In genomic region chr5:16425302-16425701, GRCm38 (mm10) we compare ENCODE assay signal across 16 mouse cellular contexts.
"Had no signal": no experiment of that assay in that cellular context is flagged by ENCODE, and none has a peak within 500 bp of the region (broad histone marks: within the 10 kb centered on the region; RNA-seq: fewer than 3 reads in every experiment).

No protein-coding gene starts in this region.

- H3K9me3 ChIP-seq: lung, embryonic 15.5 days; megakaryocyte, embryonic 14.5 days; midbrain, embryonic 13.5 days; midbrain, embryonic 15.5 days; neural tube, embryonic 12.5 days had no signal

- H3K4me3 ChIP-seq: lung, embryonic 15.5 days; megakaryocyte, embryonic 14.5 days; midbrain, embryonic 13.5 days; midbrain, embryonic 15.5 days; neural tube, embryonic 12.5 days had no signal

- DNase-seq: liver, postnatal 0 days; lung, adult 2 months; lung, postnatal 14 days; lung, postnatal 36 days; right cerebral cortex, postnatal 25 days; right cerebral cortex, postnatal 4 days; spleen, adult 18-20 months; thymus, adult 18-20 months; thymus, postnatal 14 days; thymus, postnatal 36 days had no signal

- H3K27me3 ChIP-seq: lung, embryonic 15.5 days; megakaryocyte, embryonic 14.5 days; midbrain, embryonic 13.5 days; midbrain, embryonic 15.5 days; neural tube, embryonic 12.5 days had no signal

- H3K27ac ChIP-seq: lung, embryonic 15.5 days; macrophage; midbrain, embryonic 13.5 days; midbrain, embryonic 15.5 days; neural tube, embryonic 12.5 days had no signal

- H3K4me1 ChIP-seq: lung, embryonic 15.5 days; midbrain, embryonic 13.5 days; midbrain, embryonic 15.5 days; neural tube, embryonic 12.5 days had no signal

- H3K36me3 ChIP-seq: lung, embryonic 15.5 days; midbrain, embryonic 13.5 days; midbrain, embryonic 15.5 days; neural tube, embryonic 12.5 days had no signal

- H3K9ac ChIP-seq: liver, postnatal 0 days; lung, embryonic 15.5 days; midbrain, embryonic 13.5 days; midbrain, embryonic 15.5 days; neural tube, embryonic 12.5 days had no signal
